Mouse (Mus musculus) kidney, adult 11 months (tissue): ENCODE results near the gene Rsg1.

Source experiments
- DNase-seq: peaks from one replicate; pipeline ENCODE4 v3.0.0; 2022

The Rsg1 gene

DNA sequence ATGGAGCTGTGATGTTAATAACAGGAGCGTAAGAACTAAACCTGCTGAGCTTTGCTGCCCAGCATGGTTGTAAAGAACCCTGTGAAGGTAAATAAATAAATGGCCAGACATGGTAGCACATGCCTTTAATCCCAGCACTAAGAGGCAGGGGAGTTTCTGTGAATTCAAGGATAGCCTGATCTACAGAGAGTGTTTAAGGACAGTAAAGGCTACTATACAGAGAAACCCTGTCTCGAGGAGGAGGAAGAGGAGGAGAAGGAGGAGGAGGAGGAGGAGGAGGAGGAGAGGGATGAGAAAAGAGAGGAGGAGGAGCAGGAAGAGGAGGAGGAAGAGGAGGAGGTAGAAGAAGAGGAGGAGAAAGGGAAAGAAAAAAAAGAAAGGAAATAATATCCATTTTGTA lies 414 bp upstream of the Rsg1 start:
- DNase-seq: no peak

DNA sequence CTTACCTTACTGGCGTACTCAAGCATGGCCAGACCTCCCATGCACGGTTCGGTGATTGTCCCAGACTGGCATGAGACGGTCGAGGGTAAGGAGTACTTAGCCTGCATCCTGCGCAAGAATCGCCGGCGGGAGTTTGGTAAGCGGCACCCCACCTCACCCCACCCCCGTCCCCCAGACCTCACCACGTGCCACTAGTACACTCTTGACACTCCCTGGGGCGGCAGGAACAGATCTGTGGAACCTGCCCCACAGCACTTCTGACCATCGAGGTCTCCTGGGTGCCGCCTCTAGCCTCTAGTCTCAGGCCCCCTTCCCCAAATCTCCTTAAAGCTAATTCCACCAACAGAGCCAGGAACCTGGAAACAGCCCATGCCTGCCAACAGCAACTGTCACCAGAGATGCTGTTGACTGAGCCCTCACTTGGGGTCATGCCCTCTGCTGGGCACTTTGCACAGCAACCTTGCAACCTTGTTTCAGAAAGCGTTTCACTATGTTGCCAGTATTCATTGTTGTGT lies 638 bp downstream of the Rsg1 start:
- DNase-seq: no peak

DNA sequence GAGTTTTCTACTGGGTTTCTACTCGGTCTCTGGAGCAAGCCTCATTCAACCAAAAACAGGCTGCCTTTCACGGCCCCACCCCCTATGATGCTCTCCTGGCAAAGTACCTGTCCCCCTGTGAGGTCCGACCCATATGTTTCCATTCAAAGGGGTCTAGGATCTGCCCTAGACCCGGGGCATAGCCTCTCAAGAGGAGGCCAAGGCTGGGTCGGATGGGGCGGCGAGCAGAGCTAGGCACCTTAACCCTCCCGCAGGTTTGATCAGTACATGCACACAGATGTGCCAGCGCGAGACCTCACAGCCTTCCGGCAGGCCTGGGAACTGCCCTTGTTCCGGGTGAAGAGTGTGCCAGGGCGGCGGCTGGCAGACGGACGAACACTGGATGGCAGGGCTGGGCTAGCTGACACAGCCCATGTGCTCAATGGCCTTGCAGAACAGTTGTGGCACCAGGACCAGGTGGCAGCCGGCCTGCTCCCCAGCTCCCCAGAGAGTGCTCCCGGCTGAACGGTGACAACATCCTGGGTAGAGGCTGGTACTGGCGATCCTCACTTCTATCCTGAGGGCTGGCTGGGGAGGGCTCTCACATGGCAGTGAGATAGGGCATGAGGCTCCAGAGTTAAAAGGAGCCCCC lies 5.9 kb downstream of the Rsg1 start:
- DNase-seq: no peak

DNA sequence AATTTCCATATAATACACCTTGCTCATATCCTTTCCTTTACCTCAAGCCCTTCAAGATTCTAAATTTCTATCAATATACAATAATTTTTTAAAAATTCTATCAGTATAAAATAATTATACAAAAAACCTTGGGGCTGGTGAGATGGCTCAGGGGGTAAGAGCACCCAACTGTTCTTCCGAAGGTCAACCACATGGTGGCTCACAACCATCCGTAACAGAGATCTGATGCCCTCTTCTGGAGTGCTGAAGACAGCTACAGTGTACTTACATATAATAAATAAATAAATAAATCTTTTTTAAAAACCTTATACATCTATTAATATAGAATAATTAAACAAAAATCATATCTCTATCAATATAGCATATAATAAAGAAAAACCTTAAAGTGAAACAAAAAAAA lies 8.1 kb downstream of the Rsg1 start:
- DNase-seq: no peak

DNA sequence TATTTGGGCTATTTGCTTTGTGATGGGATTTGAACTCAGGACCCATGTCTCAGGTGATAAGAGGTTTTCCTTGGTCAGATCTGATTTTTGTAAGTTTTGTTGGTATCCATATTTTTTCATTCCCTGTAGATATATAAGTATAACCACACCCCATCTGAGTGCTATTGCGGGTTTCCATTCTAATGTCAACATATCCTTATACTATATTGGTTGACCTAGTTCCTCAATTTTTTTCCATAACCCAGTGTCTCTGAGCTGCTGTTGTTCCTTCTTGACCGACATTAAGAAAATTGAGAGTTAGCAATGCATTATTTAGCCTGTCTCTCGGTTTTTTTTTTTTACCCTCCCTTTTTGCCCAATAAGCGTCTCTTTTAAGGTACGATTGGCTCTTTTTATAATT lies 9.0 kb downstream of the Rsg1 start:
- DNase-seq: no peak

DNA sequence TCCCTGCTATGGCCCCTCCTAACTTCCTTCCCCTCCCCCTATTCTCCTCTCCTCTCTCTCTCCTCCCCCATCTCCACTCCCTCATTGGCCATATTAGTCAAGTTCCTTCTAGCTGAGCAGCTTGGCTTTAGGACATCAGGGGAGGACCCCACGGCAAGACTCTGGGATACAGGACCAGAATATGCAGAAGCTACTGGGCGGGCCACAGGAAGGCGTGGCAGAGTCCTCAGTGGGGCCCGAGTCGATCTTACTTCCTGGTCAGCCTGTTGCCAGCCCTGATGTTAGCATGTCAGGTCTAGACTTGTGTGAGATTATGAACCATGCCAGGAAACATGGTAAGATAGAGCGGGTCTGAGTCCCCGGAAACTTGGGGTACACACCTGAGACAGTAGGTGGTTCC lies 14.9 kb downstream of the Rsg1 start:
- no peak for DNase-seq

DNA sequence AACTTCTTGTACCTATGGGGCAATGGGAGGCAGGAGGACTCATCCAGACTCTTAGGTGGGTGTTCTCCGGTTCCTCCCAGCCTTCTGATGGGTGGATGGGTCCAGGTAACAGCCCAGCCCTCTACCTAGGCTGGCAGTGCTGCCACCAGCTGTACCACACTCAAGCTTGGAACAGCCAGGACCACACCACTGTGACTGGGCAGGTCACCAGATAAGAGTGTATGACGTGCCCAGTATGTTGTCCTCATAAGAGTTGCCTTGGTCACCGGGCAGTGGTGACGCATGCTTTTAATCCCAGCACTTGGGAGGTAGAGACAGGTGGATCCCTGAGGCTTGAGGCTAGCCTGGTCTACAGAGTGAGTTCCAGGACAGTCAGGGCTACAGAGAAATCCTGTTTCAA lies 19.4 kb downstream of the Rsg1 start:
- no peak for DNase-seq

DNA sequence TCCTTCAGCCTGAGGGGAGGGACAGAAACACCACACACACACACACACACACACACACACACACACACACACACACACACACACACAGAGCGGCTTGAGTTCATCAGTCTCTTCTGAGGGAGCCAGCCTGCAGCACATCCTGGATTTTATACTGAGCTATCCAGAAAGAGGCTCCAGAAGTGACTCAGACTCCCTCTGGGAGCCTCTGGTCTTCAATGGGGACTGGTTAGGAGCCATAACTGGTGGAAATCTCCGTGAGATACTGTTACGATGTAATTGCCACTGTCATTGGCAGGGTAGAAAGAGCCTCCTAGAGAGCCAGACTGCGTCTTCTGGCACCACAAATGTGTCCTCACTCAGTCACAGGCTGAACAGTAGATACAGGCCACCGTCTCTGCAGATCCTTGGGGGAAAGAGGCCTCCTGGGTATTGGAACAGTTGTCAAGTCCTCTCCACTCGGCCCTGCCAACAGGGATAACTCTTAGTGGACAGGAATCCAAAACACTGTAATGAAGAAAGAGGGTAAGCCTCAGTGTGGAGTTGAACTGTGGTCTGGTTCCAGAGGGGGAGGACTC lies 21.9 kb downstream of the Rsg1 start:
- no peak for DNase-seq

DNA sequence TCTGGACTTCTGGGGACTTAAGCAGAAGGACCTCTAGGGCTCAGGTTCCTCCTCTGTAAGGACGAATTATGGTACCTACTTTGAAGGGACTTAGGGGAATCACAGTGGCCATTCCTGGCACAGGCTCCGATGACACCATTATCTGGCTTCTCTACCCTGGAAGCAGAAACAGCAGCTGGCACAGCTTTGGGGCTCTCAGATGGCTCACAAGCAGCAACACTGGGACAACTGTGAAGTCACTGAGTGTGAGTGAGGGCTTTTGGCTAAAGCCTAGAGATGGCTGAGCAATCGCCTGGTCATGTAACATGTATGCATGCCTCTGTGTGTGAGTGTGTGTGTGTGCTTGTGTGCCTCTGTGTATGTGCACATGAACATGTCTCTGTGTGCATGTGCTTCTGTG lies 23.1 kb downstream of the Rsg1 start:
- no peak for DNase-seq

DNA sequence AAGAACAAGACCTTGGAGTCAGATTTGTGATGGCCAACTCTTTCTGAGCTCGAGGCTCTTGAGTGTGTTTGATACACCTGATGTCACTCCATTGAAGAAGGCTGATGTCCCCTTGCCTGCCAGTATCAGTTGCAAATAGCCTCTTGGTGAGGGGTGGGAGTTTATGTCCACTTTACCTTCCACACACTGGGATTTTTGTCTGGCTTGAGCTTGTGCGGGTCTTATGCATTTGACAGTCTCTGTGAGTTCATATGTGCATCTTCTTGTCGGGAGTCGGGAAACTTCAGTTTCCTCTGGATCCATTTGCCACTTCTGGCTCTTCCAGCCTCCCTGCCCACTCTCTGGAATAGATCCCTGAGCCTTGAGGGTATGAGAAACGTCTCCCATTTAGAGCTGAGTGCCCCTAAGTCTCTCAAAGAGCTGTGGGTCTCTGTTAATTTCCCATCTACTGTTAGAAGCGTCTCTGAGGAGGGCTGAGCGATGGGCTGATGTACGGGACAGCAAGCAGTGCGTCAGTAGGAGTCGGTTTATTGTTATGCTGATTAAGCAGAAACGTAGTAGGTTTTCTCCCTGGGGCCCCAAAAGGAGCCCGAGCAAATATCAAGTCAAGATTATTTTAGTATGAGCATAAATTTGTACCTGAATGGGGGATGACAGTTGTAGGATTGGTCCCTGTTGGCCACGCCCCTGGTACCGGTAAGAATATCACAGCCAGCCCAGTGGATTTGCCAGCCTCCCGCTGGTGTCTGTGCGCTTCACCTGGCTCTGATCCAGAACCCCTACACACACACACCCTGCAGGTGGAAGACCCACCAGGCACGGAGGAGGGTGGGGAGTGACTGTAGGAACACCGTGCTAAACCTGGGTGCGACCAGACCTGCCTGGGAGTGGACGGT lies 25.0 kb downstream of the Rsg1 start:
- DNase-seq: no peak

DNA sequence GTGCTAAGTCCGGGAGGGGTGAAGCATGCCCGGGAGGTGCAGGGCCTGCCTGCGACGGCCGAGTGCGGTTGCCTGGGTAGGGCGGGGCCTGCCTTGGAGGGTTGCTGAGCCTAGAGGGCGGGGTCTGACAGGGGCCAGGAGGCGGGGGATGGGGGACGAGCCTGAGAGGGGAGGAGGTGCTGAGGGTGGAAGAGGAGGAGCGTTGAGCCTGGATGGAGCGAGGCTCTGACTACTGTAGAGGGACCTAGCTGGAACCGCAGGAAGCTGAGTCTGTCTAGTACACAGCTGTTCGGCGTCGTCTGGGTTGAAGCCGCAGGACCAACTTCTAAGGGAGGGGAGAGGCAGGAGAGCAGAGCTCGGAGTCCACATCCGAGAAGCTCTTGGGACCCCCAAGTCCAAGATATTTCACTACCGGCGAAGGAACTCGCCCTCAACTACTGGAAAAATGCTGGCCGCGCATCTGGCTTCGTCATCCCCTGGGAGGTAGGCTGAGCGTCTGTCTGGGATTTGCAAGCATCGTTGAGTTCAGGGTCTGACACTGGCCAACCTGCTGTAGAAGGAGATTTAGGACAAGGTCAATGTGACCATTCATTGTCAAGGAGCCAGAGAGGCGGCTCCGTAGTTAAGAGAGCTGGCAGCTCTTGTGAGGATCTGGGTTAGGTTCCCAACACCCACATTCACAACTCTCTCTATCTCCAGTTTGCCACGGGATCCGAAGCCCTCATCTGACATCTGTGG lies 25.8 kb downstream of the Rsg1 start, which contains the start of gene Arhgef19:
TSS of gene Arhgef19 (plus strand) at position 112 of the 738 bp plus-strand sequence.
- DNase-seq: peak; percentile 91

DNA sequence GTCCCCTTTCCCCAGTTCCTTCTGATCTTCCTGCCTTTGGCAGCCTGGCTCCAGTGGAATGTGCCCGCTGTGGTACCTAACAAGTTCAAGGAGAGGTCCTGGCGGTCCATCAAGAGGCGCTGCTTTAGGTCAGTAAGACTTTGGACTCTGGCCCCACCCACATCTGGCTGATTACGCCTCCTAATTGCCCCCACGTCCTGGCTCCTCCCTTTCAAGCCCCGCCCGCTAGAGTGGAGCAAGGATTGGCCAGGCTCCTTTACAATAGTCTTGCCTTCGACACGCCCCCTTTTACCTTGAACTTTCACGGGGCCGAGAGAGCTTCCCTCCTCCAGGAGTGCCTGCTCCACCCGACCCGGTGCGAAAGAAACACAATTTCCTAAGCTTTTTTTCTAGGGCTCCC lies 26.9 kb downstream of the Rsg1 start:
- DNase-seq: peak; percentile 89

DNA sequence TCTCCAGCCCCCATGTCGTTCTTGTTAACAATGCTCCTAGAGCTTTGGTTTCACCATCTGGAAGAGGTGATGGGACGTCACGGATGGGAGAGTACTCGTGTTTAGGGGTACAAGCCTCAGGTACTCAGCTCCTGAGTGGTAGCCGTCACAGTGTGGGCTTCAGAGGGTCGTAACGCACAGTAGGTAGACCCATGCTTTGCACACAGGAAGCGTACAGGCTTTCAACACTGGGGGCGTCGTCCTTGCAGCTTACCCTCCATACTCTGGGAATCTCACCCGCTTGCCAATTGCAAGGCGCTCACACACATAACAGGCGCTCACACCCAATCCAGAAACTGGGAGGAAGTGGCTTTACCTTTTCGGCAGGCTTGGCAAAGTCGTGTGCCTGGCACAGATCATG lies 28.1 kb downstream of the Rsg1 start:
- DNase-seq: no peak

DNA sequence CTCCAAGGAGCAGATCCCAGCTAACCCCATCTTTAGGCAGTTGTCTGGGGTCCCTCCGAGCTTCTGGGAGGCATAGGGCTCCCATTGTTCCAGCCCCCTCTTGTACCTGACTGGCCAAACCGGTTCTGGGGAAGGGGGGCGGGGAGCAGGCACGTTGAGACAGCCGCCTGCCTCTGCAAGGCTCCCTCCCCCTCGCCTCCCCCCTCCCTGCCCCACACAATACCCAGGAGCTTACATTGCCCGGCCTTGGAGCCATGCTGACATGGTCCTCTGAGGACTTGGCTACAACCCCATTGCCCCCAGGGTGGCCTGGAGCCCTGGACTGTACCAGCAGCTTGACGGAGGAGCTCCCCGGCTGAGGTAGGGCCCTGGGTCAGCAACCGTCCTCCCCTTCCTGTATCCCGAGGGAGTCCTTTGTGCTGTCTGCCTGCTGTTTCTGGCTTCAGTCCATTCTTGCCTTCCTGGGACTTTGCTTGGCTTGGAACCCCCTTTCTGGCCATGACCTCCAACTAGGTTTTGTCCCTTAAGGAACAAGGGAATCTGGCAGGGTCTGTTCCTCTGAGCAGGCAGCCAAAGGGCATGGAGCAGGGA lies 29.0 kb downstream of the Rsg1 start:
- peak; percentile 67 for DNase-seq

DNA sequence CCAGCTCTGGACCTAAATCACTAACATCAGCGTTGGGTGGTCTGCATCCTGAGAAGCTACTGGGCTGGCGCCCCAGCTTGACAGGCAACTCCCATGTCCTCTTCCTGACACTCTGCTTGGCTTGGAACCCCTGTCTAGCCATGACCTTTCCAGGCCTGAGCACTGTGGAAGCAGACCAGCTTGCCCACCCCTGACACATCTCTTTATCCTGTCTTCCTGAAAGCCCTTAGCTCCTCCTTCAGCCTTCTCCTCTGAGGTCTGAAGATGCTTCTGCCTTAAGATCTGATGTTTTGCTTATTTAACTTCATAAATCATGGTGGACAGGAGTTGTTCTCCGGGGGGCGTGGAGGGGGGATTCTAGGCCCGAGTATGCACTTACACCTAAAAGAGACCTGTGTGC lies 29.9 kb downstream of the Rsg1 start:
- no peak for DNase-seq

DNA sequence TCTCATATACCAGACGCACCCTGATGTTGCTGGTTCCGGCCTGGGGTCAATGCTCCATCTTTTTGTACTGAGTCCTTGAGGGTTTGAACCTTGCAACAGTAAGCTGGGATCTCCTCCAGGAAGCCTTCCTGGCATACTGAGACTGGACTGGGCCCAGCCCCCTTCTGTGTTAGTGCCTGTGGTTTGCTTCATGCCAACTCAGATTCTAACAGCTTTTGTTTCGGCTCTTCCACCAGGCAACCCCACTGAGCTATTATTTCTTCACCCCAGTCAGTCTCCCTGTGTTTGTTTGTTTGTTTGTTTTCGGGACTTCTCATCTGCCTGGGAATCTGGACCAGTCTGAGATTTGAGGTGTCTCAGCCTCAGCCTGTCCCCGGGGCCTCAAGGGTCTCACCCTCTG lies 30.6 kb downstream of the Rsg1 start:
- DNase-seq: no peak

DNA sequence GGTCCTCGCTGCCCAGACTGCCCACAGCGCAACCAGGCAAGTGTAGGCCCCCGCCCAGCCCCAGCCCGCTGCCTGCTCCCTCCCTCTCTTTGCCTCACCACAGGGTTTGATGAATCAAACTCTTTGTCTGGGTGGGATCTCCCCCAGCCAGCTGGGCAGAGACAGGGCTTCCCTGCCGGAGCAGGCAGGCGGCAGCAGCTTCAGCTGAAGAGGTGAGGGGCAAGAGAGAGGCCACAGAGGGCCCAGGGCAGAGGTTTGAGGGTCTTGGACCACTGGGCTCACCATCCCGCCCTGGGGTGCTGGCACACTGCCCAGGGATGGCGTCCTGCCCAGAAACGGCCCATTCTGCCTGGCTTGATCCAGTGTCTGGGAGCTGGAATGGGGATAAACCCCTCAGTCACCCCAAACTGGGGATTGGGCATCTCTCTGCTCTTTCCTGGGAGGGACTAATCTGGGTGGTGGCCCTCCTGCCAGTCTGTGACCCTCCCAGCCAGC lies 31.2 kb downstream of the Rsg1 start:
- DNase-seq: peak; percentile 54

DNA sequence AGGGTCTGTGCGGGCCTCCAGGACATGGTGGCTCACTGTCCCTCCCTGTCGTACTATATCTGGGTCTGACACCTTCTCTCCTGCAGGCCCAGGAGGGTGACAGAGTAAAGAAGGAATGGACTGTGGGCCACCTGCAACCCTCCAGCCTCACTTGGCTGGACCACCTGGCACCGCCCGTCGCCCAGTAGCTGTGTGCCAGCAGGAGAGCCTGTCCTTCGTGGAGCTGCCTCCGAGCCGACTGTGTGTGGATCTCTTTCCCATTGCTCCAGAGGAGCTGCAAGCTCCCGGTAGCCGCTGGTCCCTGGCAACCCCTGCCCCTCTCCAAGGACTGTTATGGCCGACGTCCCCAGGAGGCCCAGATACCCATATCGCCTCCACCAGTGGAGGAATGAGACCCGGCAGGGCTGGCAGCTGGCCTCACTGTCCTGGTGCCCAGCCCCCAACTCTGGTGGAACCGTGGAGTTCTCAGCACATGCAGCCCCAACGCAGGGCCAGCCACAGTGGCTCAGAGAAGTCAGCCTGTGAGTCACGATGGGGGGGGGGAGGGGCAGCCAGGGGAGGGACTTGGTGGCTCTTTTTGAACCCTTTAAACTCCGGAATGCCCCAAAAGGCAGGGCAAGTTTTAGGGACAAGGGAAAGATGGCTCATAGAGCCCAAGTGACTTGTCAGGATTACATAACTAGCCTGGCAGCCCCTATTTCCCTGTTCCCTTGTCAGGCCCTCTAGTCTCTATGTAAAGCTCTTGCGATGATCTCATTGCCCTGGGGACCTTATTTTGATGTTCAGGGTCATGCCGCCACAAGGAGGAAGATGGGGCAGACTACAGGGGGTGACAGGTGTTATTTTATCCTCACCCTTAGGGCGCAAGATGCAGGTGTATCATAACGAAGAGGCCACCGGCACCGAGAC lies 32.6 kb downstream of the Rsg1 start:
- DNase-seq: no peak

DNA sequence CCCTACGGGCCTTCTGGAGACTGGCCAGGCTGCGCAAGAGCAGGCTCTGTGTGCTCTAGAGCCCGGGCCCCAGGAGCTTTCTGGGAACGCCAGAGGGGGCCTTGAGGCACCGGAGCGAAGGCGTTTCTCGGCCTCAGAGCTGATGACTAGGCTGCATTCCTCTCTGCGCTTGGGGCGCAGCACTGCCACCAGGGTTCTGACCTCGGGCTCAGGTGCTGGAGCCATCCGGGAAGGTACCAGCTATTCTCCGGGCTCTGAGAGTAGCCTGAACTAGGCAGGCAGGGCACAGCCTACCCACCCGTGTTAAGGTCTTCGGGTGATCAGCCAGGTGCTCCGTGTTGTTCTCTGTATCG lies 33.2 kb downstream of the Rsg1 start:
- no peak for DNase-seq

DNA sequence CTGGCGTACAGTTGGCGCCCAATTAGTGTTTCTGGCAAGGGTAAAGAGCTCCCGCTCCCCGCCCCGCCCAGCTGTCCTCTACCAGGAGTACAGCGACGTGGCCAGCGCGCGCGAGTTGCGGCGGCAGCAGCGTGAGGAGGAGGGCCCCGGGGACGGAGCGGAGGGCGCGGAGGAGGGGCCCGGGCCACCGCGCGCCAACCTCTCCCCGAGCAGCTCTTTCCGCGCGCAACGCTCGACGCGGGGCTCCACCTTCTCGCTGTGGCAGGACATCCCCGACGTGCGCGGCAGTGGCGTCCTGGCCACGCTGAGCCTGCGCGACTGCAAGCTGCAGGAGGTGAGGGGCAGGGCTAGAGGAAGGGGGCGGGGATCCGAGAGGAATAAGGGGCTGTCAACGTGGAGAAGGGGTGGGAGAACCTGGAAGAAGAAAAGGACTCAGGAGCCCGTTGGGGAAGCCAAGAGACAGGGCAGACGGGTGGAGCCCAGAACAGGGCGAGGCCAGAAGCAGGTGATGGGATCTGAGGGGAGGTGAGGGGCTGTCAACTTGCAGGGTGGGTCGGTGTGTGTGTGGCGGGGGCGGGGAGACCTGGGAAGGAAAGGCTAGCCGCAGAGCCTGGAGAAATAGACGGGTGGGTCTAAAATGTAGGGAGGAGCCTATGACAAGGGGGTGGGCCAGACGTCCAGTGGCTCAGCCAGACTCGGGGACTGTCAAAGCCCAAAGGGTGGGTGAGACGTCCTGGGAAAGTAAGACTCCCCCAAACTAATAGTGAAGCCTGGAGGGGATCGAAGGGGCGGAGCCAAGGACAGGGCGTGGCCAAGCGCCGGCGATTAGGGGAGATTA lies 34.2 kb downstream of the Rsg1 start:
- DNase-seq: no peak

DNA sequence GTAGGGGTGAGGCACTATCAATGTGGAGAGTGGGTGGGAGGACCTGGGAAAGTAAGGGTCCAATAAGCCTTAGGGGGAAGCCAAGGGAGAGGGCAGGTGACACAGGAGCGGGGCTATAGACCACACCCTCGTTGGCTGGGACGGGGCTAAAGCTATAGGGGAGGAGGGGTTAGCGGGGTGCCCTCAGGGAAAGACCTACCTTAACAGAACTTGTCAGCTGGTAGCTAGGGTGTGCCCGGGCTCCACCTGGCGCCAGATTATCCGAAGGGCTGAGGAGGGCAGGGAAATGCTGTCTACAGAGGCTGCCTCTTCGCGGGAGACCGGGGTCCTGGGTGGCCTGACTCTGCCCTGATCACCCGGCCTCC lies 34.8 kb downstream of the Rsg1 start:
- no peak for DNase-seq
